In genomic region chr12:85192461-85193108, GRCm38 (mm10) we compare ENCODE assay signal across 9 mouse cellular contexts. TPM values are rescaled to one million over a fixed set of nuclear protein-coding genes. Genes with fewer than 3 reads are reported as not detected.
DNase-seq lines count a peak whose midpoint lies in the region; ATAC-seq lines count a peak whose summit lies in the region.
"Had no signal": no experiment of that assay in that cellular context is flagged by ENCODE, and none has a peak within 500 bp of the region (broad histone marks: within the 10 kb centered on the region; RNA-seq: fewer than 3 reads in every experiment).

No protein-coding gene starts in this region.

- H3K9ac ChIP-seq in forebrain, embryonic 15.5 days (replicated peaks): no peak overlapping the region
- no peak overlapping the region for H3K9ac ChIP-seq in forebrain, embryonic 12.5 days
- no peak overlapping the region for H3K9ac ChIP-seq in forebrain, embryonic 16.5 days (replicated peaks; ENCODE audit: low read depth, low read length)
- H3K9ac ChIP-seq in intestine, embryonic 16.5 days (ENCODE audit: low read depth, low read length): peak overlapping the region; percentile 49; the same call in 1 of the 2 replicates

- WGBS in forebrain, embryonic 15.5 days: 31% methylated on average over 19 of the region's 19 CpGs
- 34% methylated on average over 19 of the region's 19 CpGs for WGBS in forebrain, embryonic 12.5 days
- WGBS in forebrain, embryonic 16.5 days: 25% methylated on average over 19 of the region's 19 CpGs
- WGBS in intestine, embryonic 16.5 days: 24% methylated on average over 19 of the region's 19 CpGs

- no peak overlapping the region for H3K27ac ChIP-seq in forebrain, embryonic 15.5 days (replicated peaks)
- no peak overlapping the region for H3K27ac ChIP-seq in forebrain, embryonic 12.5 days
- no peak overlapping the region for H3K27ac ChIP-seq in forebrain, embryonic 16.5 days (ENCODE audit: low read length)
- no peak overlapping the region for H3K27ac ChIP-seq in intestine, embryonic 16.5 days (ENCODE audit: low read length)

- H3K27me3 ChIP-seq in forebrain, embryonic 15.5 days: no peaks in the 10 kb centered on the region
- H3K27me3 ChIP-seq in forebrain, embryonic 12.5 days: 0 out of 2 replicates have a peak, but pooled peaks cover 4% of the 10 kb centered on the region
- H3K27me3 ChIP-seq in forebrain, embryonic 16.5 days (replicated peaks; ENCODE audit: control insufficient read depth, insufficient read depth, low read length): no peaks in the 10 kb centered on the region
- H3K27me3 ChIP-seq in intestine, embryonic 16.5 days (replicated peaks; ENCODE audit: control insufficient read depth, insufficient read depth, low read length): no peaks in the 10 kb centered on the region
- H3K27me3 ChIP-seq in megakaryocyte, embryonic 14.5 days (replicated peaks): peaks cover 47% of the 10 kb centered on the region

- ATAC-seq in forebrain, embryonic 15.5 days (replicated peaks): 0 out of 2 replicates have a peak, but pooled peaks have one; percentile 53
- ATAC-seq in forebrain, embryonic 12.5 days (ENCODE audit: low FRiP score): no peak
- ATAC-seq in forebrain, embryonic 16.5 days: 0 out of 2 replicates have a peak, but pooled peaks have one; percentile 43
- peak; percentile 60 for ATAC-seq in intestine, embryonic 16.5 days

- H3K4me1 ChIP-seq in forebrain, embryonic 15.5 days: peaks cover 28% of the 10 kb centered on the region
- peaks cover 15% of the 10 kb centered on the region for H3K4me1 ChIP-seq in forebrain, embryonic 12.5 days
- peaks cover 22% of the 10 kb centered on the region for H3K4me1 ChIP-seq in forebrain, embryonic 16.5 days (replicated peaks; ENCODE audit: control insufficient read depth, insufficient read depth, low read length)
- peaks cover 29% of the 10 kb centered on the region for H3K4me1 ChIP-seq in intestine, embryonic 16.5 days (ENCODE audit: control insufficient read depth, insufficient read depth, low read length)
- peaks cover 9% of the 10 kb centered on the region for H3K4me1 ChIP-seq in megakaryocyte, embryonic 14.5 days

- H3K36me3 ChIP-seq in forebrain, embryonic 15.5 days: no peaks in the 10 kb centered on the region
- no peaks in the 10 kb centered on the region for H3K36me3 ChIP-seq in forebrain, embryonic 12.5 days (replicated peaks)
- no peaks in the 10 kb centered on the region for H3K36me3 ChIP-seq in forebrain, embryonic 16.5 days (ENCODE audit: control insufficient read depth, insufficient read depth)
- no peaks in the 10 kb centered on the region for H3K36me3 ChIP-seq in intestine, embryonic 16.5 days (ENCODE audit: control insufficient read depth, insufficient read depth, low read length)
- no peaks in the 10 kb centered on the region for H3K36me3 ChIP-seq in megakaryocyte, embryonic 14.5 days (replicated peaks; ENCODE audit: low read length)

- H3K4me2 ChIP-seq in forebrain, embryonic 15.5 days (replicated peaks): no peak overlapping the region
- H3K4me2 ChIP-seq in forebrain, embryonic 12.5 days: no peak overlapping the region
- H3K4me2 ChIP-seq in forebrain, embryonic 16.5 days (ENCODE audit: low read length): no peak overlapping the region
- H3K4me2 ChIP-seq in intestine, embryonic 16.5 days (ENCODE audit: low read depth, low read length): peak overlapping the region; percentile 39; the same call in 1 of the 2 replicates

- no peaks in the 10 kb centered on the region for H3K9me3 ChIP-seq in forebrain, embryonic 15.5 days
- no peaks in the 10 kb centered on the region for H3K9me3 ChIP-seq in forebrain, embryonic 12.5 days
- no peaks in the 10 kb centered on the region for H3K9me3 ChIP-seq in forebrain, embryonic 16.5 days (ENCODE audit: control insufficient read depth, low read length)
- H3K9me3 ChIP-seq in intestine, embryonic 16.5 days (ENCODE audit: control insufficient read depth, low read length): no peaks in the 10 kb centered on the region
- no peaks in the 10 kb centered on the region; the same call in 1 of the 2 replicates for H3K9me3 ChIP-seq in megakaryocyte, embryonic 14.5 days

- DNase-seq in B cell, adult 2 months: peak; percentile 50 to 54
- DNase-seq in right cerebral cortex, adult 2 months (ENCODE audit: low spot score in 2 of 2): no peak
- no peak for DNase-seq in frontal cortex, adult 2 months (ENCODE audit: extremely low spot score in 1 of 2, low spot score in 1 of 2)

- H3K4me3 ChIP-seq in forebrain, embryonic 15.5 days: no peak overlapping the region
- H3K4me3 ChIP-seq in forebrain, embryonic 12.5 days (replicated peaks): no peak overlapping the region
- H3K4me3 ChIP-seq in forebrain, embryonic 16.5 days (replicated peaks; ENCODE audit: low read length): no peak overlapping the region
- H3K4me3 ChIP-seq in intestine, embryonic 16.5 days (ENCODE audit: low read length): no peak overlapping the region
- peak overlapping the region; percentile 6 for H3K4me3 ChIP-seq in megakaryocyte, embryonic 14.5 days (replicated peaks)

RNA-seq across cellular contexts. Expression of gene Pgf, which starts 15.0 kb away (rescaled TPM):
- polyA plus RNA-seq in forebrain, embryonic 15.5 days (2015; fragmentation: Nextera tagmentation; extraction: Ambion mirVana): 6.2 and 6.3 TPM in 2 replicates
- polyA plus RNA-seq in forebrain, embryonic 12.5 days (2016; fragmentation: Nextera tagmentation; extraction: Ambion mirVana): 6.3 and 7.5 TPM in 2 replicates
- 5.5 and 7.2 TPM in 2 replicates for polyA plus RNA-seq in forebrain, embryonic 16.5 days (2015; fragmentation: Nextera tagmentation; extraction: Ambion mirVana)
- polyA plus RNA-seq in intestine, embryonic 16.5 days (2015; fragmentation: Nextera tagmentation; extraction: Ambion mirVana): 12.4 and 14.0 TPM in 2 replicates
- 0.10 TPM in 1 of 2 replicates, not detected in the other for polyA plus RNA-seq in megakaryocyte, embryonic 14.5 days (2012; ENCODE audit: insufficient read depth, low replicate concordance)
- polyA plus RNA-seq in frontal cortex, adult 2 months (2012; rRNA removed): 3.6 and 4.0 TPM in 2 replicates
- polyA plus RNA-seq: liver, adult 2 months had no signal

RNA-seq across cellular contexts. Expression of gene Eif2b2, which starts 26.7 kb away (rescaled TPM):
- polyA plus RNA-seq in forebrain, embryonic 15.5 days (2015; fragmentation: Nextera tagmentation; extraction: Ambion mirVana): 81.9 and 84.3 TPM in 2 replicates
- polyA plus RNA-seq in forebrain, embryonic 12.5 days (2016; fragmentation: Nextera tagmentation; extraction: Ambion mirVana): 94.6 and 98.3 TPM in 2 replicates
- polyA plus RNA-seq in forebrain, embryonic 16.5 days (2015; fragmentation: Nextera tagmentation; extraction: Ambion mirVana): 76.9 and 86.3 TPM in 2 replicates
- polyA plus RNA-seq in intestine, embryonic 16.5 days (2015; fragmentation: Nextera tagmentation; extraction: Ambion mirVana): 67.6 and 74.8 TPM in 2 replicates
- 17.9 and 151 TPM in 2 replicates for polyA plus RNA-seq in megakaryocyte, embryonic 14.5 days (2012; ENCODE audit: insufficient read depth, low replicate concordance)
- polyA plus RNA-seq in frontal cortex, adult 2 months (2012; rRNA removed): 87.8 and 91.3 TPM in 2 replicates

RNA-seq across cellular contexts. Expression of gene Rps6kl1, which starts 41.5 kb away (rescaled TPM):
- 19.8 and 22.2 TPM in 2 replicates for polyA plus RNA-seq in forebrain, embryonic 15.5 days (2015; fragmentation: Nextera tagmentation; extraction: Ambion mirVana)
- 5.8 and 6.1 TPM in 2 replicates for polyA plus RNA-seq in forebrain, embryonic 12.5 days (2016; fragmentation: Nextera tagmentation; extraction: Ambion mirVana)
- polyA plus RNA-seq in forebrain, embryonic 16.5 days (2015; fragmentation: Nextera tagmentation; extraction: Ambion mirVana): 23.7 and 30.8 TPM in 2 replicates
- 2.4 TPM in 2 replicates for polyA plus RNA-seq in intestine, embryonic 16.5 days (2015; fragmentation: Nextera tagmentation; extraction: Ambion mirVana)
- polyA plus RNA-seq in megakaryocyte, embryonic 14.5 days (2012; ENCODE audit: insufficient read depth, low replicate concordance): 0.68 TPM in 1 of 2 replicates, not detected in the other
- polyA plus RNA-seq in frontal cortex, adult 2 months (2012; rRNA removed): 35.6 and 40.1 TPM in 2 replicates

Comparison
In these comparisons a context has a peak if more than half of its experiments do, and no peak if none do; other contexts are left out.
1. DNase-seq: peak in B cell, adult 2 months (2 of 2); none in right cerebral cortex, adult 2 months (0 of 2) and frontal cortex, adult 2 months (0 of 2).